Mouse (Mus musculus): ENCODE measurements around the gene Dhx58. TPM values are rescaled to one million over a fixed set of nuclear protein-coding genes. Genes with fewer than 3 reads are reported as not detected.
"Not testable (repeated sequence)": the region's sequence is repeated elsewhere in the genome, so short reads cannot be mapped to it uniquely, and the experiment has no call there.

Gene Dhx58
- polyA plus RNA-seq, 1 experiment = 9.2 TPM

DNA sequence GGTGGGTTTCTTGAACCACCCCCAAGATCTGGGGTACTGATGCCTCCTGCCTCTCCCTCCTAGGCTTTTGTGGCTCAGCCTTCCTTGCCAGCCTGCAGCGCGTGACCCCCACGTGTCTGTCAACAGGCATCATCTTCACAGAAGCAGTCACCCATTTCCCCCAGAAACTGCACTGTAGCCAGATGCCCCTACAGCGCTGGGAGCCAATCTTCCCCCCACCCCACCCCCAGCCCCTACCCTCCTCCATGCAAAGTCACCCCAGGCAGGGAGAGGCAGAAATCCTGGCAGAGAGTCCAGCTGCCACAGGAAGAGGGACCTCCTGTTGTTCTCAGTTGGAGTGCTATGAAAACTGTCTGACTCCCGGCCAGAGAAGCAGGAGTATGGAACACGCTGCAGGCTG lies 47.6 kb downstream of the Dhx58 start:
- peaks cover 26% of the 10 kb centered on the region for H3K4me1 ChIP-seq
- peaks cover 55% of the 10 kb centered on the region for H3K27me3 ChIP-seq (replicated peaks)
- no peaks in the 10 kb centered on the region for H3K36me3 ChIP-seq (replicated peaks; ENCODE audit: low read length)
- no peak for TF ChIP-seq GATA1 (IDR thresholded peaks at IDR 0.05; ENCODE audit: borderline replicate concordance, low read length)
- TF ChIP-seq FLI1 (IDR thresholded peaks at IDR 0.05; ENCODE audit: low read length) = no peak
- peak overlapping the region; percentile 10 for H3K4me3 ChIP-seq (replicated peaks)
- H3K9me3 ChIP-seq = no peaks in the 10 kb centered on the region

DNA sequence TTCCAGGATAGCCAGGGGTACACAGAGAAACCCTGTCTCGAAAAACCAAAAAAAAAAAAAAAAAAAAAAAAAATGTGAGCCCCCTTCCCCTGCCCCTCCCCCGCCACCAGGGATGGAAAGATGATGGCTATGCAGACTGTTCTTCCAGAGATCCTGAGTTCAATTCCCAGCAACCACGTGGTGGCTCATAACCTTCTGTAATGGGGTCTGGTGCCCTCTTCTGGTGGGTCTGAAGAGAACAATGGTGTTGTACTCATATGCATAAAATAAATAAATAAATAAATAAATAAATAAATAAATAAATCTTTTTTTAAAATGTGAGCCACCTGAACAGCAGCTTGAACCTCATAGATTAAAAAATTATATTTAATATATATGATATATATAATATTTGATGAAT lies 48.5 kb downstream of the Dhx58 start:
- Histone ChIP-seq H3K27me3 (replicated peaks) (peaks cover 55% of the 10 kb centered on the region), H3K4me1 (peaks cover 33% of the 10 kb centered on the region)
- not testable (repeated sequence) for H3K4me3 ChIP-seq (replicated peaks); H3K36me3 ChIP-seq (replicated peaks; ENCODE audit: low read length); H3K9me3 ChIP-seq

DNA sequence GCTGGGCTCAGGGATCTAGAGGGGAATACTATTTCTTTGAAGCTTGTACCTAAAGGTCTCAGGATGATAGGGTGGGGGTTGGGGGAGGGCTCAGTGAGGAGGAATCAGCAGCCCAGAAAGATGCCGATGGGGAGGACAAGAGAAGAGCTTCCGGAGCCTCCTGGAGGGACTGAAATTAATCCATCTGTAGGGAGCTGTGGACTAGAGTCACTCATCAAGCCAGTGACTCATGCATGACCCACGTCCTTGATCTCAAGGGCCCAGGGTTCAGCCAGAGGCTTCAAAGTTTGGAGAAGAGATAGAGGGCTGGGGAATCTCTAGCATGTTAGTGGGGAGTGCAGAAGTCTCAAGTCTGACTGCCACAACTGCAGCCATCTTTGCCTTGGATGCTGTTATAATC lies 52.3 kb downstream of the Dhx58 start:
- H3K27me3 ChIP-seq (replicated peaks) = peaks cover 61% of the 10 kb centered on the region

DNA sequence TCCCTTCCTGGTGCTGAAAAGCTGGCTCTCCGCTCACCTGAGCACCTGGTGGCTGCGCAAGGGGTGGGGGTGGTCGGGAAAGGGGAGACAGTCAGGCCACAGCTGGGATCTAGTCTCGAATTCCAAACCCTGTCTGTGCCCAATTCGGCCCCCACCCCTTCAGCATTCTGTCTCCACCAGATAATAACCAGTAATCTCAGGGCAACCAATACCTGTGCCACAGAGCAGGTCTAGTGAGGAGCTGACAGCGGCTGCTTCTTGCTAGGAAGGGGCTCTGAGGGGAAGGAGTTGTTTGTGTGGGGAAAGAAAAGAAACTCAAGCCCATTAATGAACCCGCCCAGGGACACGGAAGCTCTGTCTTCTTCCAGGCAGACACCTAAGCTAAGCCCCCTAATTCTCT lies 52.9 kb downstream of the Dhx58 start:
- Histone ChIP-seq H3K36me3 (replicated peaks; ENCODE audit: low read length) (no peaks in the 10 kb centered on the region), H3K27me3 (replicated peaks) (peaks cover 61% of the 10 kb centered on the region), H3K4me3 (replicated peaks) (no peak overlapping the region), H3K4me1 (peaks cover 25% of the 10 kb centered on the region), H3K9me3 (no peaks in the 10 kb centered on the region; the same call in 1 of the 2 replicates)
- TF ChIP-seq FLI1 (IDR thresholded peaks at IDR 0.05; ENCODE audit: low read length) = no peak
- TF ChIP-seq GATA1 (IDR thresholded peaks at IDR 0.05; ENCODE audit: borderline replicate concordance, low read length) = no peak

More for the DNA sequence above, 52.3 kb downstream of the Dhx58 start:
- H3K4me3 ChIP-seq (replicated peaks) = no peak overlapping the region
- TF ChIP-seq FLI1 (IDR thresholded peaks at IDR 0.05; ENCODE audit: low read length) (no peak), GATA1 (IDR thresholded peaks at IDR 0.05; ENCODE audit: borderline replicate concordance, low read length) (no peak)
- peaks cover 31% of the 10 kb centered on the region for H3K4me1 ChIP-seq
- H3K36me3 ChIP-seq (replicated peaks; ENCODE audit: low read length) = no peaks in the 10 kb centered on the region
- H3K9me3 ChIP-seq = no peaks in the 10 kb centered on the region; the same call in 1 of the 2 replicates

DNA sequence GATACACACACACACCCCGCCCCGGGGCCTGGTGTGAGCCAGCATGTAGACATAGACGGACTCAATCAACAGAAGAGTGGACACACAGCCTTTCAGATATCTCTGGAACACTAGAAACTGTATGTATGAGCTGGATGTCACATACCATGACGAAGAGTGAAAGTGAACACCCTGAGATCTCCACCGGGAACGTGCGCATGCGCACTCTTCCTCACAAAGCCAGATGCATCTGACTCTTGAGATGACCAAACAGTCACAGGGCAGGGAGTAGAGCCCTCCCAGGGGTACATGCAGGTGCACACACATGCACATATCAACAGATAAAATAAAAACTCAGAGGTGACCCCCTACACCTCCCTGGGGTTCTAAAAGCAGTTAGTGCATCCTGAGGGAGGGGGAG lies 55.7 kb downstream of the Dhx58 start:
- Histone ChIP-seq H3K4me1 (peaks cover 22% of the 10 kb centered on the region), H3K9me3 (no peaks in the 10 kb centered on the region; the same call in 1 of the 2 replicates), H3K36me3 (replicated peaks; ENCODE audit: low read length) (no peaks in the 10 kb centered on the region), H3K27me3 (replicated peaks) (peaks cover 64% of the 10 kb centered on the region), H3K4me3 (replicated peaks) (no peak overlapping the region)
- TF ChIP-seq FLI1 (IDR thresholded peaks at IDR 0.05; ENCODE audit: low read length) (no peak), GATA1 (IDR thresholded peaks at IDR 0.05; ENCODE audit: borderline replicate concordance, low read length) (no peak)

DNA sequence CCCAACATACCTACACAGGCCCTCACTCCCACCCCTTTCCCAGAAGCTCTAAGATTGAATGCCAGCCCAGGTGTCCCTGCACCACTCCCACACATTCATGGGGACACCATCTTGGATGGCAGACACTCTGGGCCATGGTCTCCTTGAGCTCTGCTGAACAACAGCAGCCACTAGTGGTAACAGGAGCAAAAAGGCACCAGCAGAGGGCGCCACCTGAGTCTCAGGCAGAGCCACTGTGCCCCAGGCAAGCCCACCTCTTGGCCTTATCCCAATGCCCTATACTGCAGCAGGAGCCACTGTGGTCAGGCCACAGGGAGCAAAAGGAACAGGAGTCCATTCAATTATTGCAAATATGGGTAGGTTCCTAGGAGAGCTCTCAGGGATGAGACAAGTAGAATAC lies 57.8 kb downstream of the Dhx58 start:
- Histone ChIP-seq H3K9me3 (no peaks in the 10 kb centered on the region; the same call in 1 of the 2 replicates), H3K4me3 (replicated peaks) (no peak overlapping the region), H3K36me3 (replicated peaks; ENCODE audit: low read length) (no peaks in the 10 kb centered on the region), H3K4me1 (peaks cover 22% of the 10 kb centered on the region), H3K27me3 (replicated peaks) (peaks cover 66% of the 10 kb centered on the region)
- TF ChIP-seq GATA1 (IDR thresholded peaks at IDR 0.05; ENCODE audit: borderline replicate concordance, low read length) (no peak), FLI1 (IDR thresholded peaks at IDR 0.05; ENCODE audit: low read length) (no peak)

Other genes starting within 250 kb of the Dhx58 start
- gene Klhl11, start 231.5 kb downstream of the Dhx58 start, polyA plus RNA-seq (2012; ENCODE audit: insufficient read depth, low replicate concordance) = 1.6 TPM in 1 of 2 replicates, not detected in the other
- 7.2 and 21.1 TPM in 2 replicates for gene Acly, start 176.3 kb downstream of the Dhx58 start, polyA plus RNA-seq (2012; ENCODE audit: insufficient read depth, low replicate concordance)
- 0.29 TPM in 1 of 2 replicates, not detected in the other for gene Ttc25, start 158.7 kb downstream of the Dhx58 start, polyA plus RNA-seq (2012; ENCODE audit: insufficient read depth, low replicate concordance)
- gene Cnp, start 129.4 kb downstream of the Dhx58 start, polyA plus RNA-seq (2012; ENCODE audit: insufficient read depth, low replicate concordance) = 13.3 and 17.1 TPM in 2 replicates
- 62.7 and 103 TPM in 2 replicates for gene Nkiras2, start 85.0 kb downstream of the Dhx58 start, polyA plus RNA-seq (2012; ENCODE audit: insufficient read depth, low replicate concordance)
- 1.8 and 86.6 TPM in 2 replicates for gene Dnajc7, start 84.1 kb downstream of the Dhx58 start, polyA plus RNA-seq (2012; ENCODE audit: insufficient read depth, low replicate concordance)
- 0.39 TPM in 1 of 2 replicates, not detected in the other for gene Zfp385c, start 11.8 kb downstream of the Dhx58 start, polyA plus RNA-seq (2012; ENCODE audit: insufficient read depth, low replicate concordance)
- gene Kat2a, start 8.2 kb upstream of the Dhx58 start, polyA plus RNA-seq (2012; ENCODE audit: insufficient read depth, low replicate concordance) = 30.5 and 34.7 TPM in 2 replicates
- 0.54 TPM in 1 of 2 replicates, not detected in the other for gene Hspb9, start 9.6 kb upstream of the Dhx58 start, polyA plus RNA-seq (2012; ENCODE audit: insufficient read depth, low replicate concordance)
- 502 and 744 TPM in 2 replicates for gene Rab5c, start 33.9 kb upstream of the Dhx58 start, polyA plus RNA-seq (2012; ENCODE audit: insufficient read depth, low replicate concordance)
- gene Kcnh4, start 55.7 kb upstream of the Dhx58 start, polyA plus RNA-seq (2012; ENCODE audit: insufficient read depth, low replicate concordance) = 0.43 TPM in 1 of 2 replicates, not detected in the other
- gene Hcrt, start 58.7 kb upstream of the Dhx58 start, polyA plus RNA-seq (2012; ENCODE audit: insufficient read depth, low replicate concordance) = not detected in 2 replicates
- gene Ghdc, start 66.7 kb upstream of the Dhx58 start, polyA plus RNA-seq (2012; ENCODE audit: insufficient read depth, low replicate concordance) = 2.2 and 7.2 TPM in 2 replicates
- 5.7 and 12.8 TPM in 2 replicates for gene Stat5b, start 146.5 kb upstream of the Dhx58 start, polyA plus RNA-seq (2012; ENCODE audit: insufficient read depth, low replicate concordance)
- gene Stat5a, start 155.1 kb upstream of the Dhx58 start, polyA plus RNA-seq (2012; ENCODE audit: insufficient read depth, low replicate concordance) = 2.3 and 3.9 TPM in 2 replicates
- 63.3 and 82.6 TPM in 2 replicates for gene Stat3, start 235.3 kb upstream of the Dhx58 start, polyA plus RNA-seq (2012; ENCODE audit: insufficient read depth, low replicate concordance)